Mouse (Mus musculus) neutrophil, adult 5-6 weeks (primary cell): ENCODE data around the gene Qrfp. TPM values are rescaled to one million over a fixed set of nuclear protein-coding genes. Genes with fewer than 3 reads are reported as not detected.

ENCODE experiments used
- ATAC-seq: fragments of 151-379, 151-347 bp; 2 replicates; pipeline ENCODE4 v1.8.0; 2017; ENCODE audit warnings: mild to moderate bottlenecking, moderate TSS enrichment; ENCODE audit not compliant: insufficient number of reproducible peaks, poor library complexity, low FRiP score, severe bottlenecking; ENCODE audit errors: extremely low read depth
- total RNA-seq: library from RNA; stranded (forward); fragments of 200-1000 nt; gene quantifications from 2 replicates; pipeline ENCODE4 v1.2.3, GENCODE M21; 2017

The Qrfp gene
- total RNA-seq = 2.6 and 2.8 TPM in 2 replicates

DNA sequence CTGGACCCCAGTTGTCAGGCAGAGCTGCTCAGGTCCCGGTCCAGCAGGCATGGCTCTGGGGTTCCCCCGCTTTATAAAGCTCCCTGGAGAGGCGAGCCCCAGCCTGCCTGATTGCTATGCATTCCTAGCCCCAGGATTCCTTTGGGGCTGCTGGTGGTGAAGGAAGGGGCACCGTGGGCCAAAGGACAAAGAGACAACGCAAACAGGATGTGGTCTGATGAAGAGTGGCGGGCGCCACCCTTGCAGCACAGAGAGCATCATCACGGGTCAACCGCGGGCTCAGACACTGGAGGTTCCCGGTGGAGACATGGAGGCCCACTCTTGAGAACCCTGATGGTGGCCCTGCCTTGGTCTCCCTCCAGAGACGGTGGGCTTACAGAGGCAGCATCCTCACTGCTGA, at the start of gene Qrfp:
Qrfp (minus strand) TSS at position 137 of the 400 bp plus-strand sequence.
- ATAC-seq = 0 out of 2 replicates have a peak, but pooled peaks have one; percentile 10

DNA sequence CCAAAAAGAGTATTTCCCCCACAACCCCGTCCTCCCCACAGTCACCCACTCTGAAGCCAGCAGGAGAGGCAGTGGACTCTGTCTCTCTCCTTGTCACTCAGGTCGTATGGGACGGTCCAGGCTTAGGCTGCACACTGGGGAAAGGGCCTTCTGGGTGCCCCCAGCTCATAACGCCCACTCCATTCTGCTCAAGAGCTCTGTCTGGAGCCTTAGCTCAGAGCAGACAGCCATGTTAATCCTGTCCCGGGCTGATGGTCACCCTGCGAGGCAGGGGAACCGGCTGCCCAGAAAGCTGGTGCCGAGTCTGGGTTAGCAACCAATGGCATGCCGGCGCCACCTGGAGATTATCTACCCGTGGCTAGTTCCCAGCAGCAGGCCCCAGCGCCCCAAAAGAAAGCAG, 48.1 kb upstream of the Qrfp start:
- no peak for ATAC-seq

DNA sequence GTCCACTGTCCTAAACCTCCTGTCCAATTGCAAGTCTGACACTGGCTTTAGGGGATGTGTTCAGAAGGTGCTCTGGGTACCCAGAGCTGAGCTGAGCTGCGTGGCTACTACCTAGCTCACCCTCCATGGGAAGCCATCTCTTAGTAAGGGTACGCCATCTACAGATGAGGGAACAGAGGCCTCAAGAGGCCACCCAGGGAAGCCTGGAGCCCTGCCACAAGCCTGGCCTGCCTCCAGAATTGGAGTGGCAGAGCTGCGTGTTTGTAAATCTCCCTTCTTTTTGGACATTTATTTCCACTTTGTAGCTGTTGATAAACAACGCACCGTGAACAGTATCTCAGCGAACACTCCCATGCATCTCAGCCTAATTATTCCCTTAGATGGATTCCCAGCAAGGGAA, 46.8 kb upstream of the Qrfp start:
- no peak for ATAC-seq

DNA sequence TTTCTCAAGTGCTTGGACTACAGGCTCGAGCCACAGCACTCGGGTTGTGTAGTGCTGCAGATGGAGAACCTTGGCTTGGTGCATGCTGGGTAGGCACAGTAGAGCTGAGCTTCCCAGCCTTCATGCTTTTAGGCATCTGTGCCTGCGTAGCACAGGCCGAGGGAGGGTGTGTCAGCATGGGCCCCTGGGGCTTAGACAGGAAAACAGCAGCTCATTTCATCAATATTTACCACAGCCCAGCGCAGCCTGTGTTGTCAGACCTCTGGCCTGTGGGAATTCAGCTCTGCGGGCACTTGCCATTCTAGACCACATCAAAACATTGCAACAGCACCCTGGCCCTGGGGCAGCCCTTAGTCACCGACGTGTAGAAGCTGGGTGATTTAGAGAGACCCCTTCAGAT, 45.6 kb upstream of the Qrfp start:
- ATAC-seq = no peak

DNA sequence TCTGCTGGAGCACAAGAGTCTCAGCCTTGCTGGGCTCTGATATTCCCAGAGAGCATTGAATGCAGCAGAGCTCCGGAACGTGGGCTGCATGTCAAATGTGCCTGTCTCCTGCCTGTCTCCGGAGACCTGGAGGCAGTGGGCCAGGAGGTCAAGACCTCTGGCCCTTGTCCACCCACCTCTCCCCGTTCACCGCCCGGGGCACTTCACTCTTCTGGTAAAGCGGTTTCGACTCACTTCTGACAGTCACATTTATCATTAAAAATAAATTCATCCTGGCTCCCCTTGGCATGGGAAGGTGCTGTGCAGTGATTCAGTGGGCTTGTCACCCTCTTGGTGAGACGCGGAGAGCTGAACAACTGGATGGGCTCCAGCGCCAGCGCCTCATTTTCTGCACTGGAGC, 39.8 kb upstream of the Qrfp start:
- ATAC-seq = no peak

DNA sequence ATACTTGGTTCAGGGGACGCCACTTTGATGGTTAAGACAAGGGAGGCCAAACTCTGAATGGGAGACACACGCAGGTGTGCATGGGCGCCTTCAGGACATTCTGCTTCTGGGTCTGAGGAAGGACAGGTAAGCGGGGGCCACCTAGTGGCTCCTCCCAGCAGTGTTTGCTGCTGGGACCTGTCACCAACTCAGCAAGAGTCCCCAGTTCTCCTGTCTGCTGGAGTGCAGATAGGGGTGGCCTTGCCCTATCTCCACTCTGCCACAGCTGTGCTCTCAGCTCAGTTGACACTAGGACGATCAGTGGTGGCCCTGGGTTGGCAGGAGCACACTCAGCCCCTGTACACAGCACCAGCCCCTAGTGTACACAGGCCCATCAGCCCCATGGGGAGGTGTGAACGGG, 37.5 kb upstream of the Qrfp start:
- ATAC-seq = peak; percentile 49

DNA sequence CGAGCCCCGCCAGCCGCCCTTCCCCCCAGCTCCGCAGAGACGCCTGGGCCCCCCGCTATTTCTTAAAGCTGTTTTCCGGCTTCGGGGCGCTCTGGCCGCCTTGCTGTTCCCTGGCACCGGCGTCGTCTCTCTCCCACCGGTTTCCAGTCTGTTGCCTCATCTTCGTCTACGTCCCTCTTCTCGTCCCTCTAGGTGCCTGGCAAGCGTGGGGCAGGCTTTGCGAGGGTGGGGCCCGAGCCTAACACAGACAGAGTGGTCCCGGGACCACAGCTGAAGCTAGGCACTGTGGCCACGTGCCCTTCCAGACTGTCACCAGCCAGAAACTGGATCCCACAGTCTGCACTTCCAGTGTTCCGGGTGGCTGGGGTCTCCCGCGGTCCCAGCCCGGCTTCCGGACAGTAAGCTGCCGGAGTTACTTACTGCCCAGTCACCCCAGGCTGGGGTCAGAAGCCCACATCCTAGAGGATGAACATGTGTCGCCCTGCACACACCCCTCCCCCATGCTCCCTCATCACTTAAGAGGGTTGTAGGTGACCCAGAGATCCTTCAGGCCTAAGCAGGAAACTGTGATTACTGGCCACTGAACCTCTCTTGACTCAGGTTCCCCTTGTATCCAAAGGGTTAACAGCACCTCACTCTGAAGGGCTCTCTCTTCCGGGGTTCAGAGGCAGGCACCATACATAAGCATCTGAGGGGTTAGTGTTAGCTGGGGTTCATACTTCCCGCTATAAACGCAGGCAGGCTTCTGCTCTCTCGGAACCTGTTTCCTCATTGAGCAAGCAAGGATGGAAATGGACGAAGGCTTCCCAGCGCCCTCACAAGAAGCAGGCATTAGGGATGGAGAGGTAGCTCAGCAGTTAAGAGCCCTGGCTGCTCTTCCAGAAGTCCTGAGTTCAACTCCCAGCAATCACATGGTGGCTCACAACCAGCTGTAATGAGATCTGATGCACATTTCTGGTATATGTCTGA, 36.6 kb upstream of the Qrfp start:
- no peak for ATAC-seq

DNA sequence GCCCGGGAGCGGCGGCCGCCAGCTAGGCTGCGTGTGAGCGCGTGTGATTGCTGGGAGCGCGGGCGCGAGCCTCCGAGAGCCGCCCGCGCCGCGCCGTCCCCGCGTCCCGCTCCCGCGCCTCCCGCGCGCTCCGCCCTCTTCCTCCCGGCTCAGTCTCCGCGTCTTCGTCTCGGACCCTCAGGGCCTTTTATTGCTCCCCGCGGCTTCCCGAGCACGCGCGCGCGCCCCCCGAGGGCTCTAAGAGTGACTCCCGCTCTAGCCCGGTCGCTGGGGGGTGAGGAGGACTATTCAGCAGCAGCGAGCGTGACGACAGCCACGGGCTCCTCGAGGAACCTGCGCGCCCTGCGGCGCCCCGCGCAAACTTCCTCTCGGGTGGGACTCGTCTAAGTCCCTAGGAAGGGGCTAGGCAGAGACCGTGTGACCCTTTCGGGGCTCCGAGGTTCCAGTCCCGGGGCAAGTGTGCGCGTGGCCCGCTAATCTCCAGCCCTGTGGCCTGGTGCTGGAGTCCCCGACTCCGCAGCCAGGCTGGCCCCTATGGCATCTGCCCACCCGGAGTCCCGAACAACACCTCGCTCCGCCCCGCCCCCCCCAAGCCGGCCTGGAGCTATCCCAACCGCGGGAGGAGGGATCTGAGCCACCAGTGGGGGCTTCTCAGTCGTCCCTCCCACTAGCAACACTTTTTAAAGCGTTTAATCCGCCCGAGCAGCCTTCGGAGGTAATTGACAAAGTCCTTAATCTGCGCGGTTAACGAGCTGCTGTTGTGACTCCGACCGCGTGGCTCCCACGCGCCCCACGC, 35.7 kb upstream of the Qrfp start, which contains the start of gene Fibcd1:
Fibcd1 (minus strand) TSS at position 110 of the 796 bp plus-strand sequence.
- ATAC-seq = no peak

DNA sequence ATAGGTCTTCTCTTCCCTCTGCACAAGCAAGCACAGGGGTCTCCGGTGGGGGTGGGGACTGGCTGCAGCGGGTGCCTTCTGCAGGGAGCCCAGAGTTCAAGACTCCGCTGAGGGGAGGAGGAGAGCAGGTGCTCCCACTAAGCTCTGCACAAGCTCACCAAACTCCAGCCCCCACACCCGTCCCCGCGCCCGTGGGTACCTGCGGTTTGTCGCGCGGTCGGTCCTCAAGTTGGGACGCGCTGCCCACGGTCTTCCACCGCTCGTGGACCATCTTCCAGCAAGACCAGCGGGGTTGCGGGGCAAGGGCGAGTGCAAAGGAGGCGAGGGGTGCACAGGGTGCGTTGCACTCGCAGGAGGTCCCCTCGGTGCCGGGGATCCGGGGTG, 35.1 kb upstream of the Qrfp start:
- no peak for ATAC-seq

DNA sequence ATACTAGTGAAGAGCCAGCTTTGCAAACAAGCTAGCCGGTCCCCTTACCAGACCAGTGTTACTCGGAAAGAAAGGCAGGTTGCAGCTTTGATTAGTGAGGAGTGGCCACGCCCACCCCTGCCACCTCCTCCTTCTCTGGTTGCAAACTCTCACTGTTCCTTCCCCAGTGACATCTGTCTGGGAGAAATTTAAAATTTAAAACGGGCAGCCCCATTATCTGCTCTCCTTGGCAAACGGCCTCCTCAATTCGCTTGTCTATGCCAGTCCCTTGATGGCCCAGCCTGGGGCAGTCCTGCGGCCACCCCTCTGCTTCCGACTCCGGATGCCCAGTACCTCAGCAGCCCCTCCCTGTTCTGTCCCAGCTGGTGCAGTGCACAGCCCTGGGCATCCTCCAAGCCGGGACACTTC, 34.4 kb upstream of the Qrfp start:
- no peak for ATAC-seq

DNA sequence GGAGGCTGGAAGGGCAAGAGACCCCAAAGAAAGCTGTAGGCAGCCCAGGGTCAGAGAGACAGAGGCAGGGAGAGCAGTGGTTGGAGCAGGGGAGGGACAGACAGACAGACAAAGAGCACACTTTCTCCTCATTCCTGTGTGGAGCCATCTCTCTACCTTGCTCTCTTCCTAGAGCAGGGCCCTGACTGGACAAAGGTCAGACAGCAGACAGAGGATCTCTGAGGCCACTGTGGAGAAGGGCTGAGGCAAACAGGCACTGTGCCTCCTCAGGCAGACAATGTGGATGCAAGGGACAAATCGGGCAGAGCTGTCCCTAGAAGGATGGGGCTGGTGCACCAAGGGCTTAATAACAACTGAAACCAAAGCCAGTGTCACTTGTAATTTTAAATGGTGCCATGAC, 28.5 kb upstream of the Qrfp start:
- no peak for ATAC-seq

DNA sequence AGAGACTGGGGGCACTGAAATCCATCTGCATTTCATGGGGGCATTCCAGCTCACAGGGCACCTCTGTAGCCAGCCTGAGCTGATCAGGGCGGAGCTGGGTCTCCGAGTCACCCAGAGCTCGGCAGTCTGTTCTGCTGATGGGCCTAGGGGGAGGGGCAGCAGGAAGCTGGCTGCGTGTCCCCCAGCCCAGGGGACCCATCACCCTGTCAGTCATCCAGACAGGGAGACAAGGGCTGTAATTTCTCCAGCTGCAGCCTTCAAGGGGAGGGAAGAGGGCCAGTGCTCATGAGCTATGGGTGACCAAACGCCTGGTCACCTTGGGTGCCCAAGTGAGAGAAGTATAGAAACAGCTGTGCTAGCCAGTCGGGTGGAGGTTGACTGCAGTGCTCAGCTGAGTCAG, 26.6 kb upstream of the Qrfp start:
- no peak for ATAC-seq

DNA sequence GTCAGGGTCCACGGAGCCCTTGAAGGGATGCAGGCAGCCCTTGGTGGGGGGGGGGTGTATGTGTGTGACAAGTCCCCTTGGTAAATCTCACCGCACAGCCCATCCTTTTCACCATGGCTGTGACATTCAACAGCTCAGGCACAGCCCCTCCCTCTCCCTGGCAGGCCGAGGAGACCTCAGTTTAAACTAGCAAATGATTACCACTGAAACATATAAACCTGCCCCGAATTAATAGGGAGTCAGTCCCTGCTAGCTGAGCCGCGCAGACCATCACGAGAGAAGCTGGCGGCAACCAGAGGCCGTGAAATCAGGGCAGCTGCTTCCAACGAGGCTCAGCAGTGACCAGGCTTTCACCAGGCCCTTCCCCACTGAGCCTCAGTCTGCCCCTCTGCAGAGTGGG, 25.7 kb upstream of the Qrfp start:
- ATAC-seq = no peak

DNA sequence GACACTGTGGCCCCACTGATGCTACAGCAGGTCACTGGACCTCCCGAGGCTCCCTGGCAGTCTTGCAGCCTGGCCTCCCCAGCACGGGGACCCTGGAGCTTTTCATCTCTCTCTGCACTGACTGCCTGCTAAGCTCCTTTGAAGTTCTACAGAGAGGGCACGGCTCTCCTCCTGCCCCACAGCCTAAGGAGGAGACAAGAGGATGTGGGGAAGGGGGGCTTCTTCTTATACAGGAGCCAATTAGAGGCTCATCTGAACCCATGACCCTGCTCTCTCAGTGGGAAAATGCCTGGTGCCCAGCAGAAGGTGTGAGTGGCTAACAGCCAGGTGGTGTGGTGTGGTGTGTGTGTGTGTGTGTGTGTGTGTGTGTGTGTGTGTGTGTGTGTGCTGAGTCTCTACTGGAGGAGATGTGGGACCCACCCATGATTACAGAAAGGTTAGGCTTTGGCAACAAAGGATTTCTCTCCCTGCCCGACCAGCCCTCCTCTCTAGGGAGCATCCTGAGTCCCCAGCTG, 18.0 kb upstream of the Qrfp start:
- ATAC-seq = no peak

DNA sequence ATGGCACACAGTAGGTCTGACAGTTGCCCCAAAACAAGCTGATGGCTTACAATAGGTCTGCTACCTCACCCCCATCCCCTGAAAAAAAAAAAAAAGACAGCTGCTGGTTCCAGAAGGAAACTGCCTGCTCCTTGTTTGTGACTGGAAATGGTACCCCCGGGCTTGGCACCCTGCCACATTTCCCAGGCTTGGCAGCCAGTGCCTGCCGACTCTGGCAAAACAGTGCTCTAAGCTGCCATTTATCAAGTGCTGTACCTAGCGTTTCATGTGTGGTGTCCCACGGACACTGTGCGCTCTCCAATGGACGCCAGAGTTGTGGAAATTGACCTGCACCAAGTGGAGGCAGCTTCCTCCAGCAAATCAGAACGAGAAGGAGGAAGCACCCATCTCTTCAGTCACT, 17.5 kb upstream of the Qrfp start:
- ATAC-seq = no peak

DNA sequence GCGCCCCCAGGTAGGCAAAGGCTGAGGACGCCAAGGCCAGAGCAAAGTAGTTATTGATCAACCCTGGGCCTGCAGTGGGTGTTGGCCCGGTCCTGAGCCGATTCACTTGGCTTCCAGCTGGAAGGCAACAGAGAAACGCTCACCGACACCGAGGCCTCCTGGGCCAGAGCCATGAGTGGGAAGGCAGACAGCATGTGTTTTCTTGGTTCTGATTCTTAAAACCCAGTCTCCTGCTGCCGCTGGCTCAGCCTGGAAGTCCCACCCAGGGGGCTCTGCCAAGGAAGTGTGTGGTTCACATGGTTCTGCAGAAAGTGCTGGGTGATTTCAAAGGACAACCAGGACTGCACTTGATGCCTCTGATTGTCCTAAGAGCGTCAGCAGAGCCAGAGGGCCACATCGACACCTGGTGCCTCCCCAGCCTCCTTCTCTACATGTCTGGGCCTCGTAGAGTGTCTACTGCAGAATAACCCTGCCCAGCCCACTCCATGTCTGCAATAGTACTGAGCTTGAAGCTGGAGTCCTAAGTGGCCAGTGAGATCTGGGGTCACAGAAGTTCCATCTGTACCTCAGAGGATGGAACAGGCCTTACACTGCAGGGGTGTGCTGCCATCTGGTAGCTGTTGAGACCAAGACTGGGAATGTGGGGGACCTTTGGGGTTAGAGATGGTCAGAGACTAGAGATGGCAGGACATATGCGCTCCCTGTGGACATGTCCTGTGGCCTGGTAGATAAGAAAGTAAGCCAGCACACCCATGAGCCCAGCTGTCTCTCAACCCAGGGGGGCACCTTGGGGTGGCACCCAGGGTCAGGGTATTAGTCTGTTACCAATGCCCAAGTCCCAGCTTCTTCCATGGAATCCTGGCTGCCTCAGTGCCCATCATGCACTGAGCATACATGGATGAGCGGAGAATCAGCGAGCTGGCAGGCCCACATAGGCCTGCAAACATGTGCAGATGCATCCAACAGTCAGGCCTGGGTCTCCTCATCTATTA, 16.0 kb upstream of the Qrfp start:
- ATAC-seq = no peak

DNA sequence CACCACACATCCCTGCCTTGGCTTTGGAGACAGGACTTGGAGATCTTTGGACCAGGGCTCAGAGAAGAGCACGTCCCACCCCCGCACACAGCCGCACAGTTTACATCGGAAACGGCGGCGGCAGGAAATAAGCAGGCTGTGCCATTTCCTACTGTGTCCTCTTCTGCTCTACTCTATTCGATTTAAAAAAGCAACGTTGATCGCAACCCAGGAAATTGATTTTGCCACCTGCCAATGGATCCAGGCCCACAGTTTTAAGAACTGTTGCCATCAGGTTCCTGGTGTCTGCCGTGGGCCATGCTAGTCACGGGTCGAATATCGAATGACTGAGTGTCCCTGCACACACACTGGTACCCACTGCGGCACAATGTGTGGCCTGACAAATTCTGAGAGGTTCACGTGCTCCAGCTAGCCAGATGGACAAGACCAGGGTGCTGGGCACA, 15.1 kb upstream of the Qrfp start:
- no peak for ATAC-seq

DNA sequence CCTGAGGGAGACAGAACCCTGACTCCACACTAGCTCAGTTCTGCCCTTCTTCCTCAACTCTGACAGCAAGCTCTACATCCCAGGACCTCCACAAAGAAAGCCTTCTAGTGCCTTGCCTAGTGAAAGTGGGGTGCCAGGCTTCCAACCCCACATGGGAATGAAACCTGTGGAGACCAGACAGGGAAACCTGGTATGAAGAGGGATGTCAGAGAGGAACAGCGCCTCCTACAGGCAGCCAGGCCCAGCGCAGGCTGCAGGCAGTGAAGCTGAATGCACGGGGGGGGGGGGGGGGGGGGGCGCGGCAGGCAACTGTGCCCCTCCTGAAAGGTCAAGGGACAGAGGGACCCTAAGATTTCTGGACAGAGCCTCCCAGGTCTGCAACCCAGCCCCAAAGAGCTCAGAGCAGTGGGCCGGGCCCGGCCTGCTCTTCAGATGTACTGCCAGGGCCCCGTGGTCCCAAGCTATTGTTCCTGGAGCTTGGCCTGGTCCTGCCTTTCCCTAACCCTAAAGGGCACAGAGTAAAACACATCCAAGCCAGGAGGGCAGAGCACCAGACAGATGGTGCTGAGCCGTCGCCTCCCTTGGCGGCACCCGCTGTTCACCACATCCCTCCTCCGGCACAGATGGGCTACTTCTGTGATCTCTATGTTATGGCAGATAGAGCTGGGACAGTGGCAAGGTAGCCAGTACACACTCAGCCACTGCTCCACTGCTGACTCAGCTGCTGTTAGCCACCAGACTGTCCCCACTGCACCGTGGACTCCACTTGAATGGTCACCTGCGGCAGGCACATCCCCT, 13.8 kb upstream of the Qrfp start:
- no peak for ATAC-seq
